Comparison of ENCODE assay signal across 31 mouse cellular contexts in genomic region chr10:21724351-21724750, GRCm38 (mm10).
A peak's percentile ranks its signal among the peaks of the same experiment; 100 is the strongest.
DNase-seq lines count a peak whose midpoint lies in the region.
"Had no signal": no experiment of that assay in that cellular context is flagged by ENCODE, and none has a peak within 500 bp of the region (broad histone marks: within the 10 kb centered on the region; RNA-seq: fewer than 3 reads in every experiment).

No protein-coding gene starts in this region.

- H3K27ac ChIP-seq in heart, embryonic 10.5 days: no peak overlapping the region
- H3K27ac ChIP-seq: embryonic facial prominence, embryonic 12.5 days; forebrain, embryonic 10.5 days; forebrain, embryonic 15.5 days; heart, embryonic 15.5 days; hindbrain, embryonic 10.5 days; hindbrain, embryonic 15.5 days; kidney, postnatal 0 days; liver, embryonic 12.5 days; midbrain, embryonic 10.5 days; stomach, postnatal 0 days had no signal

- 0 out of 2 replicates have a peak, but pooled peaks cover 5% of the 10 kb centered on the region for H3K4me1 ChIP-seq in heart, embryonic 10.5 days
- H3K4me1 ChIP-seq: embryonic facial prominence, embryonic 12.5 days; forebrain, embryonic 10.5 days; forebrain, embryonic 15.5 days; heart, embryonic 15.5 days; hindbrain, embryonic 10.5 days; hindbrain, embryonic 15.5 days; liver, embryonic 12.5 days; midbrain, embryonic 10.5 days had no signal

- H3K36me3 ChIP-seq in heart, embryonic 10.5 days: no peaks in the 10 kb centered on the region
- H3K36me3 ChIP-seq: embryonic facial prominence, embryonic 12.5 days; forebrain, embryonic 10.5 days; forebrain, embryonic 15.5 days; heart, embryonic 15.5 days; hindbrain, embryonic 10.5 days; hindbrain, embryonic 15.5 days; liver, embryonic 12.5 days; midbrain, embryonic 10.5 days had no signal

- no peaks in the 10 kb centered on the region for H3K27me3 ChIP-seq in heart, embryonic 10.5 days (ENCODE audit: insufficient read depth, poor library complexity, severe bottlenecking)
- H3K27me3 ChIP-seq: embryonic facial prominence, embryonic 12.5 days; forebrain, embryonic 15.5 days; heart, embryonic 15.5 days; hindbrain, embryonic 15.5 days; liver, embryonic 12.5 days had no signal

- H3K9me3 ChIP-seq in heart, embryonic 10.5 days: no peaks in the 10 kb centered on the region
- H3K9me3 ChIP-seq: embryonic facial prominence, embryonic 12.5 days; forebrain, embryonic 10.5 days; forebrain, embryonic 15.5 days; heart, embryonic 15.5 days; hindbrain, embryonic 10.5 days; hindbrain, embryonic 15.5 days; liver, embryonic 12.5 days; midbrain, embryonic 10.5 days had no signal

- H3K4me3 ChIP-seq in heart, embryonic 10.5 days: no peak overlapping the region
- H3K4me3 ChIP-seq: embryonic facial prominence, embryonic 12.5 days; forebrain, embryonic 10.5 days; forebrain, embryonic 15.5 days; heart, embryonic 15.5 days; hindbrain, embryonic 10.5 days; hindbrain, embryonic 15.5 days; liver, embryonic 12.5 days; midbrain, embryonic 10.5 days had no signal

- peak; percentile 97 for DNase-seq in heart, adult 11 months
- no peak for DNase-seq in heart, embryonic 10.5 days (ENCODE audit: low spot score)
- DNase-seq in lung, postnatal 36 days: peak; percentile 38
- DNase-seq in lung, postnatal 10 days: no peak
- peak; percentile 48 to 61 for DNase-seq in heart, adult 9 months (ENCODE audit: low spot score in 2 of 2)
- DNase-seq in heart, postnatal 4 days: peak; percentile 29
- DNase-seq in adrenal gland, postnatal 25 days: no peak
- no peak for DNase-seq in urinary bladder, adult 18-20 months (ENCODE audit: low spot score in 2 of 2)
- DNase-seq: adrenal gland, adult 2 months; cerebellum, adult 11 months; cerebellum, adult 9-10 months; cerebellum, postnatal 36 days; embryo, embryonic 11 days; kidney, adult 18-20 months; kidney, postnatal 4 days; left cerebral cortex, postnatal 4 days; liver, postnatal 0 days; lung, postnatal 14 days; right cerebral cortex, postnatal 4 days; thymus, adult 18-20 months; thymus, postnatal 25 days had no signal

- WGBS in heart, embryonic 10.5 days: 80% methylated on average over 3 of the region's 3 CpGs

Comparison
In these comparisons a context has a peak if more than half of its experiments do, and no peak if none do; other contexts are left out.
1. DNase-seq: peak in heart, adult 11 months (single experiment), lung, postnatal 36 days (single experiment), heart, adult 9 months (2 of 2) and heart, postnatal 4 days (single experiment); none in heart, embryonic 10.5 days (single experiment), lung, postnatal 10 days (single experiment), adrenal gland, postnatal 25 days (single experiment) and urinary bladder, adult 18-20 months (0 of 2).